Mouse (Mus musculus): ENCODE measurements around the gene Tmem255b. TPM values are rescaled to one million over a fixed set of nuclear protein-coding genes. Genes with fewer than 3 reads are reported as not detected.

Gene Tmem255b
- total RNA-seq, 1 experiment = 0.18 TPM

- no peaks in the 10 kb centered on the region for H3K9me3 ChIP-seq (ENCODE audit: control insufficient read depth, insufficient read depth, low read depth, low read length)
- in situ Hi-C loops (cut with MboI; ENCODE audit: low sequenced_read_pairs in 2 of 2, unreplicated experiment in 2 of 2) = no loop called here
- H3K9ac ChIP-seq (ENCODE audit: insufficient read depth, low read depth, low read length, poor library complexity, severe bottlenecking) = no peak overlapping the region
- no peaks in the 10 kb centered on the region for H3K36me3 ChIP-seq (ENCODE audit: control insufficient read depth, insufficient read depth, low read length, poor library complexity, severe bottlenecking)
- no peak for TF ChIP-seq MAFK (IDR thresholded peaks at IDR 0.05; ENCODE audit: insufficient read depth, low read depth, low read length)
- TF ChIP-seq CHD2 (IDR thresholded peaks at IDR 0.05; ENCODE audit: low read depth, low read length) = no peak
- no peak for TF ChIP-seq ZNF384 (IDR thresholded peaks at IDR 0.05; ENCODE audit: low read depth, low read length)
- TF ChIP-seq HCFC1 (IDR thresholded peaks at IDR 0.05; ENCODE audit: borderline replicate concordance, insufficient read depth, low read length) = no peak
- TF ChIP-seq ZC3H11A (IDR thresholded peaks at IDR 0.05; ENCODE audit: borderline replicate concordance, low read depth, low read length) = no peak
- H3K27ac ChIP-seq (ENCODE audit: insufficient read depth, low read depth, low read length, poor library complexity, severe bottlenecking) = no peak overlapping the region
- DNase-seq (ENCODE audit: low read depth, low spot score) = no peak
- H3K4me3 ChIP-seq (ENCODE audit: insufficient read depth in 1 of 2, low read depth in 1 of 2, low read length in 2 of 2, poor library complexity in 1 of 2, severe bottlenecking in 1 of 2) = no peak overlapping the region
- H3K4me1 ChIP-seq (ENCODE audit: control insufficient read depth in 2 of 2, insufficient read depth in 2 of 2, low read length in 2 of 2, poor library complexity in 1 of 2) = no peaks in the 10 kb centered on the region
Measured at GRCm38 (mm10) chr8:13433130-13433529, 1.9 kb upstream of the Tmem255b start.

GRCm38 (mm10) chr8:13436052-13436451, 1.1 kb downstream of the Tmem255b start:
- no peak for TF ChIP-seq ZC3H11A (IDR thresholded peaks at IDR 0.05; ENCODE audit: borderline replicate concordance, low read depth, low read length)
- H3K9ac ChIP-seq (ENCODE audit: insufficient read depth, low read depth, low read length, poor library complexity, severe bottlenecking) = no peak overlapping the region
- no peaks in the 10 kb centered on the region for H3K9me3 ChIP-seq (ENCODE audit: control insufficient read depth, insufficient read depth, low read depth, low read length)
- no peak overlapping the region for H3K4me3 ChIP-seq (ENCODE audit: insufficient read depth in 1 of 2, low read depth in 1 of 2, low read length in 2 of 2, poor library complexity in 1 of 2, severe bottlenecking in 1 of 2)
- no peak overlapping the region for H3K27ac ChIP-seq (ENCODE audit: insufficient read depth, low read depth, low read length, poor library complexity, severe bottlenecking)
- DNase-seq (ENCODE audit: low read depth, low spot score) = no peak
- no peaks in the 10 kb centered on the region for H3K4me1 ChIP-seq (ENCODE audit: control insufficient read depth in 2 of 2, insufficient read depth in 2 of 2, low read length in 2 of 2, poor library complexity in 1 of 2)
- H3K36me3 ChIP-seq (ENCODE audit: control insufficient read depth, insufficient read depth, low read length, poor library complexity, severe bottlenecking) = no peaks in the 10 kb centered on the region
- in situ Hi-C loops (cut with MboI; ENCODE audit: low sequenced_read_pairs in 2 of 2, unreplicated experiment in 2 of 2) = no loop called here

GRCm38 (mm10) chr8:13437531-13437930, 2.5 kb downstream of the Tmem255b start:
- Histone ChIP-seq H3K9ac (ENCODE audit: insufficient read depth, low read depth, low read length, poor library complexity, severe bottlenecking) (no peak overlapping the region), H3K4me3 (ENCODE audit: insufficient read depth in 1 of 2, low read depth in 1 of 2, low read length in 2 of 2, poor library complexity in 1 of 2, severe bottlenecking in 1 of 2) (no peak overlapping the region), H3K9me3 (ENCODE audit: control insufficient read depth, insufficient read depth, low read depth, low read length) (no peaks in the 10 kb centered on the region), H3K36me3 (ENCODE audit: control insufficient read depth, insufficient read depth, low read length, poor library complexity, severe bottlenecking) (no peaks in the 10 kb centered on the region), H3K27ac (ENCODE audit: insufficient read depth, low read depth, low read length, poor library complexity, severe bottlenecking) (no peak overlapping the region), H3K4me1 (ENCODE audit: control insufficient read depth in 2 of 2, insufficient read depth in 2 of 2, low read length in 2 of 2, poor library complexity in 1 of 2) (no peaks in the 10 kb centered on the region)
- no peak for DNase-seq (ENCODE audit: low read depth, low spot score)
- TF ChIP-seq ZC3H11A (IDR thresholded peaks at IDR 0.05; ENCODE audit: borderline replicate concordance, low read depth, low read length) (no peak), MAFK (IDR thresholded peaks at IDR 0.05; ENCODE audit: insufficient read depth, low read depth, low read length) (no peak), ZNF384 (IDR thresholded peaks at IDR 0.05; ENCODE audit: low read depth, low read length) (no peak), HCFC1 (IDR thresholded peaks at IDR 0.05; ENCODE audit: borderline replicate concordance, insufficient read depth, low read length) (no peak), CHD2 (IDR thresholded peaks at IDR 0.05; ENCODE audit: low read depth, low read length) (no peak)
- in situ Hi-C loops (cut with MboI; ENCODE audit: low sequenced_read_pairs in 2 of 2, unreplicated experiment in 2 of 2) = no loop called here

GRCm38 (mm10) chr8:13442152-13442551, 7.2 kb downstream of the Tmem255b start:
- Histone ChIP-seq H3K27ac (ENCODE audit: insufficient read depth, low read depth, low read length, poor library complexity, severe bottlenecking) (no peak overlapping the region), H3K9ac (ENCODE audit: insufficient read depth, low read depth, low read length, poor library complexity, severe bottlenecking) (no peak overlapping the region), H3K4me3 (ENCODE audit: insufficient read depth in 1 of 2, low read depth in 1 of 2, low read length in 2 of 2, poor library complexity in 1 of 2, severe bottlenecking in 1 of 2) (no peak overlapping the region), H3K9me3 (ENCODE audit: control insufficient read depth, insufficient read depth, low read depth, low read length) (no peaks in the 10 kb centered on the region), H3K36me3 (ENCODE audit: control insufficient read depth, insufficient read depth, low read length, poor library complexity, severe bottlenecking) (no peaks in the 10 kb centered on the region), H3K4me1 (ENCODE audit: control insufficient read depth in 2 of 2, insufficient read depth in 2 of 2, low read length in 2 of 2, poor library complexity in 1 of 2) (no peaks in the 10 kb centered on the region)
- DNase-seq (ENCODE audit: low read depth, low spot score) = no peak
- TF ChIP-seq MAFK (IDR thresholded peaks at IDR 0.05; ENCODE audit: insufficient read depth, low read depth, low read length) (no peak), CHD2 (IDR thresholded peaks at IDR 0.05; ENCODE audit: low read depth, low read length) (no peak), ZC3H11A (IDR thresholded peaks at IDR 0.05; ENCODE audit: borderline replicate concordance, low read depth, low read length) (no peak), ZNF384 (IDR thresholded peaks at IDR 0.05; ENCODE audit: low read depth, low read length) (no peak), HCFC1 (IDR thresholded peaks at IDR 0.05; ENCODE audit: borderline replicate concordance, insufficient read depth, low read length) (no peak)
- in situ Hi-C loops (cut with MboI; ENCODE audit: low sequenced_read_pairs in 2 of 2, unreplicated experiment in 2 of 2) = no loop called here

GRCm38 (mm10) chr8:13446456-13446855, 11.5 kb downstream of the Tmem255b start:
- in situ Hi-C loops (cut with MboI; ENCODE audit: low sequenced_read_pairs in 2 of 2, unreplicated experiment in 2 of 2) = no loop called here
- TF ChIP-seq CHD2 (IDR thresholded peaks at IDR 0.05; ENCODE audit: low read depth, low read length) = no peak
- TF ChIP-seq MAFK (IDR thresholded peaks at IDR 0.05; ENCODE audit: insufficient read depth, low read depth, low read length) = no peak
- TF ChIP-seq ZNF384 (IDR thresholded peaks at IDR 0.05; ENCODE audit: low read depth, low read length) = no peak
- no peak for TF ChIP-seq HCFC1 (IDR thresholded peaks at IDR 0.05; ENCODE audit: borderline replicate concordance, insufficient read depth, low read length)
- no peak for TF ChIP-seq ZC3H11A (IDR thresholded peaks at IDR 0.05; ENCODE audit: borderline replicate concordance, low read depth, low read length)
- no peak overlapping the region for H3K9ac ChIP-seq (ENCODE audit: insufficient read depth, low read depth, low read length, poor library complexity, severe bottlenecking)
- no peak overlapping the region for H3K27ac ChIP-seq (ENCODE audit: insufficient read depth, low read depth, low read length, poor library complexity, severe bottlenecking)
- no peaks in the 10 kb centered on the region for H3K9me3 ChIP-seq (ENCODE audit: control insufficient read depth, insufficient read depth, low read depth, low read length)
- no peak overlapping the region for H3K4me3 ChIP-seq (ENCODE audit: insufficient read depth in 1 of 2, low read depth in 1 of 2, low read length in 2 of 2, poor library complexity in 1 of 2, severe bottlenecking in 1 of 2)
- H3K4me1 ChIP-seq (ENCODE audit: control insufficient read depth in 2 of 2, insufficient read depth in 2 of 2, low read length in 2 of 2, poor library complexity in 1 of 2) = no peaks in the 10 kb centered on the region
- no peaks in the 10 kb centered on the region for H3K36me3 ChIP-seq (ENCODE audit: control insufficient read depth, insufficient read depth, low read length, poor library complexity, severe bottlenecking)
- no peak for DNase-seq (ENCODE audit: low read depth, low spot score)

All from ES-E14 (cell line).